Mouse (Mus musculus): ENCODE measurements around the gene Gm21188. TPM values are rescaled to one million over a fixed set of nuclear protein-coding genes. Genes with fewer than 3 reads are reported as not detected.
"Not testable (repeated sequence)": the region's sequence is repeated elsewhere in the genome, so short reads cannot be mapped to it uniquely, and the experiment has no call there.

The Gm21188 gene
- total RNA-seq, 2 experiments from 2014 or later: 0.14 to 0.25 TPM

- not testable (repeated sequence) for DNase-seq (ENCODE audit: low spot score)
These were observed 25.1 kb downstream of the Gm21188 start, which contains the start of gene Gm36079 for GRCm38 (mm10) chr13:120026911-120027310. Gene Gm36079, minus strand, starts transcription at chr13:120027011.

- not testable (repeated sequence) for DNase-seq (ENCODE audit: low spot score)
These were observed 25.6 kb downstream of the Gm21188 start for GRCm38 (mm10) chr13:120026373-120026772.

GRCm38 (mm10) chr13:120025576-120025975, 26.4 kb downstream of the Gm21188 start:
- DNase-seq (ENCODE audit: low spot score): not testable (repeated sequence)

GRCm38 (mm10) chr13:120025004-120025403, 27.0 kb downstream of the Gm21188 start:
- not testable (repeated sequence) for DNase-seq (ENCODE audit: low spot score)

GRCm38 (mm10) chr13:120024581-120024980, 27.4 kb downstream of the Gm21188 start:
- DNase-seq (ENCODE audit: low spot score): not testable (repeated sequence)

- not testable (repeated sequence) for DNase-seq (ENCODE audit: low spot score)
These were observed 30.5 kb downstream of the Gm21188 start for GRCm38 (mm10) chr13:120021477-120021876.

- not testable (repeated sequence) for DNase-seq (ENCODE audit: low spot score)
These were observed 36.5 kb downstream of the Gm21188 start for GRCm38 (mm10) chr13:120015348-120016007.

GRCm38 (mm10) chr13:120013962-120014361, 38.0 kb downstream of the Gm21188 start:
- DNase-seq (ENCODE audit: low spot score): not testable (repeated sequence)

GRCm38 (mm10) chr13:120013544-120013943, 38.5 kb downstream of the Gm21188 start:
- not testable (repeated sequence) for DNase-seq (ENCODE audit: low spot score)

GRCm38 (mm10) chr13:120010068-120010467, 41.9 kb downstream of the Gm21188 start:
- DNase-seq (ENCODE audit: low spot score): not testable (repeated sequence)

- not testable (repeated sequence) for DNase-seq (ENCODE audit: low spot score)
These were observed 52.8 kb downstream of the Gm21188 start for GRCm38 (mm10) chr13:119999215-119999614.

- DNase-seq (ENCODE audit: low spot score): not testable (repeated sequence)
These were observed 53.4 kb downstream of the Gm21188 start for GRCm38 (mm10) chr13:119998442-119999086.

- DNase-seq (ENCODE audit: low spot score): not testable (repeated sequence)
These were observed 60.0 kb downstream of the Gm21188 start for GRCm38 (mm10) chr13:119991917-119992496.

GRCm38 (mm10) chr13:119991264-119991663, 60.7 kb downstream of the Gm21188 start:
- DNase-seq (ENCODE audit: low spot score): not testable (repeated sequence)

Other genes with a start within 250 kb of the Gm21188 start
- gene AF067063, start 222.0 kb downstream of the Gm21188 start, total RNA-seq (2021): not detected
- not detected for gene D13Ertd608e, start 216.2 kb downstream of the Gm21188 start, total RNA-seq (2021)
- gene Tcstv1, start 157.4 kb downstream of the Gm21188 start, total RNA-seq (2021): not detected
- not detected for gene Gm21761, start 122.9 kb downstream of the Gm21188 start, total RNA-seq (2021)
- gene B020031M17Rik, start 101.4 kb downstream of the Gm21188 start, total RNA-seq (2021): not detected
- not detected for gene Gm36079, start 25.2 kb downstream of the Gm21188 start, total RNA-seq (2021)
- not detected for gene Gm20767, start 88.1 kb upstream of the Gm21188 start, total RNA-seq (2021)
- gene Gm21818, start 120.2 kb upstream of the Gm21188 start, total RNA-seq (2021): not detected
- not detected for gene Gm21762, start 163.8 kb upstream of the Gm21188 start, total RNA-seq (2021)
- not detected for gene Gm21731, start 186.9 kb upstream of the Gm21188 start, total RNA-seq (2021)
- not detected for gene AF067061, start 210.9 kb upstream of the Gm21188 start, total RNA-seq (2021)
- not detected for gene BC147527, start 248.2 kb upstream of the Gm21188 start, total RNA-seq (2021)